Mouse (Mus musculus) activated CD4-positive, CD25-positive, alpha-beta regulatory T cell, adult 4 months (primary cell): ENCODE measurements around the gene Unc45a. TPM values are rescaled to one million over a fixed set of nuclear protein-coding genes. Genes with fewer than 3 reads are reported as not detected.

Experiments used
- ATAC-seq: one replicate; pipeline ENCODE4 v1.8.0; 2017
- polyA plus RNA-seq, 2 experiments: library from polyadenylated mRNA; unstranded; fragments of 100-300 nt; shearing (Covaris generic); gene quantifications; one replicate each; pipeline ENCODE4 v1.2.1; 2017

The Unc45a gene
- polyA plus RNA-seq, 2 experiments from 2014 or later: 31.9 to 45.2 TPM

DNA sequence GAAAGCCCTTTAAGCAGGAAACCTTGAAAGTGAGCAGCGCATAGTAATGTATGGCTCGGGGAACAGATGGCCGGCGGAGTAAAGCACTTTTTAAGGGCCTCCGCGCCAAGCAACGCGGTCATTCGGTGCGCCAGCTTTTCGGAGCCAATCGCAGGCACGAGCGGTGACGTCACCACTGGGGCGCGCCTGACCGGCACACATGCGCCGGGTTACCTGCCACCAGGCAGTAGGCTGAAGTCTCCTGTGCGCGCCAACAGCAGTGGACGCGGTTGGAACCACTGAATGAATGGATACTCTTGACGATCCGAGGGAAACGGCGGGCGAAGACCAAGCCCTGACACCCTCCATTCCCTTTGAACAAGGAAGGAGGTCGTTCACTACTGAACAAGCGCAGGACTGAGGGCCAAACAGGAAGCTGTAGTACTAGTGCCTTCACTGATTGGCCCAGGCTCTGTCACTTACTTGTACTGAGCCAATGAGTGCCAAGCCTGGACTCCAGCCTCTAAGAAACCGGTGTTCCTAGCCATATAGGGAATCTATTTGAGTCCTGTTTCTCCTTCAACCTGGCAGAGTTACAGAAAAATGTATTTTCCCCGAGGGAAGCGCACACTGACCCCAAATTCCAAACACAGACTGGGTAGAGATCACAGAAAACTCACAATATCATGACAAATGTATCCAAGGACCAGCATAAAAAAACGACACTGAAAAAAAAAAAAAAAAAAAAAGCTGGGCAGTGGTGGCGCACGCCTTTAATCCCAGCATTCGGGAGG lies 16.6 kb downstream of the Unc45a start, which contains the start of gene Rccd1:
Rccd1 (minus strand) TSS at position 412 of the 773 bp plus-strand sequence.
- ATAC-seq: peak; percentile 98

DNA sequence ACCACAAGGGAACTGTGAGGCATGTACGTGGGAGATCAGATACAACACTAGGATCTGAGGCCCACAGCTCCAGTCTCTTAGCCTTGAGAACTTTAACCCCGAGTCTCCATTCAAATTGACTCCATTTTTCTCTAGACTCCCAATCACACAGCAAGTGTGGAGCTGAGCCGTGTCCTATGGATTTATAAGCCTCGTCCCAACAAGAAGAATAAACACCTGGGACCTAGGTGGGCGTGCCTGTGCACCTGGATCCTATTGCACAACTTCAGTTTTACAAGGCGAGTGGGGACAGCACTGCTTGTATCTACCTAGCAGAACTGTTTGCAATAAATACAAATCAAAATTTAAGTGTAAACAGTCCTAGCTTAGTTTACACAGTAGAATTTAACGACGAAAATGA lies 17.5 kb downstream of the Unc45a start:
- ATAC-seq: no peak

DNA sequence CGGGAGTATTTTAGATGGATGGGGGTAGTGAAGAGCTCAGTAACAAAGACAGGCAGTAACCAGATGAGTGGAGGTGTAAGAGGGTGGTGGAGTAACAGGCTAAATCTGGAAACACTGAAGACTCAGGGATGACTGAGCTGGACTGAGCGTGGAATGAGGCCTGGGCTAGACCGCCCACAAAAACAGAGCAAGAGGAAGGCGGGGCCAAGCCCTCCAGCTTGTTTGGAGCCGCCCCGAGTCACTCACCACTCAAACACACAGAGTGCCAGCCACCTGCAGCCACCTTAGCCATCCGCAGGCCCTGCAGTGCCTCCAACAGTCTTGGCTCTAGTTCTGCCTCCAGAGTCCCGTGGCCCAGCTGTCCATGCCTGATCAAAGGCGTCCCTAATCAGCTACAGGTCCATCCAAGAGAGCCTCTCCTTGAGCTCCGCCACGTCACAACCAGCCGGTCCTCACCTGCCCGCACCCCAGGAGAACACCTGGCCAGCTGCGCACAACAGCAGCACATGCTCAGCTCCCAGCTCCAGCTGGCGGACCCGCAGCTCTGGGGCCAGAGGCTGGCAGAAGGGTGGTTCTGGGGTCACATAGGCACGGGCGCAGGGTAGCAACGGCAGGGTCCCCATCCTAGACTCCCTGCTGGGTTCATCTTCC lies 20.8 kb downstream of the Unc45a start:
- no peak for ATAC-seq

DNA sequence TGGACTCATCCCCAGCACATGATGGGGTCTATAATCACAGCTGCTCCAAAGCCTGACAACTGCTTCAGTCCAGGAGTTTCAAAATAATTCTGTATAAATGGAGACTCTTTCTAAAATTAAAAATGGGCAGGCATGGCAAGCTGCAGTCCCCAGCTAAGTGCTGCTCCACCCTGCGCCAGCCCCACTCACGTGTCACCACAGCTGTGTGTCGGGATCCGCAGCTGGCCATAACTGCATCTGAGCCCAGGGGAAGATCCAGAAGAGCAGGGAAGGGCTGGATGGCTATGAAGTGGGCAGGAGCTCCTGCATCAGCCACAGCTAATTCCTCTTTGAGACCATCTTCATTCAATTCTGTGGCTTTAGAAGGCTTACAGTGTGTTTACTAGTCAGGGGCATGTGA lies 22.1 kb downstream of the Unc45a start:
- ATAC-seq: no peak

DNA sequence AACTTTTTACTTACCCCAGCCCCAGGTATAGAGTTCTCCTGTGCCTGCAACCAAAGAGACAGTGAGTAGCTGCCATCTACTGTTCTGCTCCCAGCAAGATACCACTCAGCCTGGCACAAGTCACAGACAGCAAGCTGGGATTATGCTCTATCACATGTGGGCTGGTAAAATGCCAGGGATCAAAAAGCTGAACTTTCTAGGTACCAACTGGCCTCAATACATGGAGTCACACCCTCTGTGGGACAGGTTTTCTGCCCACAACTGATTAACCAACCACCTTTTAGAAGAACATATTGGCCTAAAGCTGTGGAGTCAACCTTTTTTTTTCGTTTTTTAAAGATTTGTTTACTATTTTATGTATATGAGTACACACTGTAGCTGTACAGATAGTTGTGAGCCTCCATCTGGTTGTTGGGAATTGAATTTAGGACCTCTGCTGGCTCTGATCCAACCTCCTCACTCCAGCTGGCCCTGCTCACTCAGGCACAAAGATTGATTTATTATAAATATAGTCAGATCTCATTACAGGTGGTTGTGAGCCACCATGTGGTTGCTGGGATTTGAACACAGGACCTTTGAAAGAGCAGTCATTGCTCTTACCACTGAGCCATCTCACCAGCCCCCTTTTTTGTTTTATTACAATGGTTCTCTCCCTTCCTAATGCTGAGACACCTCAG lies 23.2 kb downstream of the Unc45a start:
- ATAC-seq: no peak

DNA sequence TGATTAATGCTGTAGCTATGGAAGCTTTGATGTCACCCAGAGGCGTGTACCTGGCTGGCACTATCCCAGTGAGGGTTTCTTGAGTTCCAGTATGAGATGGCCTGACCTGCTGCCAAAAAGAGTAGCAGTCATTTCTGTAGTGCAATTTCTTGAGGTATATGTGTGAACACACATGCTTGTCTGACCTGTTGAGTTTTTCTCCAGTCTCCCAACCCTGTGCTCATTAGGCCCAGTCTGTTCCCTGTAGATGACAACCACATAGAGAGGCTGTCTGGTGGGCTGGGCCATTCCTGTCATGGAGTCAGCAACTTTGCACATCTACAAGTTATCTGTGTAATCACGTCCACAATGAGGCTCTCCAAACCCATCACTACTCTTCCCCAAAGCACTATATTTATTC lies 25.1 kb downstream of the Unc45a start:
- ATAC-seq: no peak

DNA sequence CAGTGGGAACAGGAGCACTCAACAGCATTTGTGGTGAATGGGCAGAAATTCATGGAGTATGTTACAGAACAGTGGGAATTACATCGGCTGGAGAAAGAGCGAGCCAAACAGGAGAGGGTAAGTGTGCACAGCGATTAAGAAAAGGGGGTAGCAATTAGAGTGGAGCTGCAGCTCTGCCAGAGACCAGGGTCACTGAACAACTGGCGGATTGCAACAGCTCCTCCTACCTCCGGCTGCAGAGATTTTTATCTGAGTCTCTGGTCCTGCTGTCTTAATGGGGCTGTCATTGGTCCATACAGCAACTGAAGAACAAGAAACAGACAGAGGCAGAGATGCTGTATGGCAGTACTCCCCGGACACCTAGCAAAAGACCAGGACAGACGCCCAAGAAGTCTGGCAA lies 30.0 kb downstream of the Unc45a start:
- no peak for ATAC-seq

DNA sequence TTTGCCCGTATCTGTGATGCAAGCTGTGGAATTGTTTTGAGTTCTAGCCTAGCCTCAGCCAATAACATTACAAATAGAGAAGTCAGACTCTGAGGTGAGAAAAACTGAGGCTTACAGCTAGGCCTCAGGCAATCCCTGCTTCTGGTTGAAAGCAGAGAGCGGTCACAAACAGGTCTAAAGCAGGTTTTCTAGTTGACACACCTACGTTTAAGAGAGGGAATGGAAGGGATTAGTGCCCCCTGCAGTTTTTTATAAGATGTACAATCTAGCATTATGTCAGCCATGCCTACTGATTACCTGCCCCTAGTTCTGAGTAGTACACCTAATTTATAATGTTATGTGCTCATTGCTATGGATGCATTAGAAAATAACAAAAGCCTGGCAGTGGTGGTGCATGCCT lies 33.0 kb downstream of the Unc45a start:
- ATAC-seq: no peak

DNA sequence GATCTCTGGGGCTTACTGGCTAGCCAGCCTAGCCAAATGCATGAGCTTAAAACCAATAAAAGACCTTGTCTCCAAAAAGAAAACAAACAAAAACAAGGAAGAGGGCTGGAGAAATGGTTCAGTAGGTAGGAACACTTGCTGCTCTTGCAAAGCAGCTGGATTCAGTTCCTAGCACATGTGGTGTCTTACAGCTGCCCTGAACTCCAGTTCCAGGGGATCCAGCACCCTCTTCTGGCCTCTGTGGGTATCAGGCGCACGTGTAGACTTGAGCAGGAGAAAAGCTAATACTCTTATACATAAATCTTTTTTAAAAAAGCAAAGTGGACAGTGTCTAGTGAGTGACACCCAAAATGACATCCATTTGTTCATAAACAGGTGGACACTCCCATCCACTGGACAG lies 39.3 kb downstream of the Unc45a start:
- no peak for ATAC-seq

DNA sequence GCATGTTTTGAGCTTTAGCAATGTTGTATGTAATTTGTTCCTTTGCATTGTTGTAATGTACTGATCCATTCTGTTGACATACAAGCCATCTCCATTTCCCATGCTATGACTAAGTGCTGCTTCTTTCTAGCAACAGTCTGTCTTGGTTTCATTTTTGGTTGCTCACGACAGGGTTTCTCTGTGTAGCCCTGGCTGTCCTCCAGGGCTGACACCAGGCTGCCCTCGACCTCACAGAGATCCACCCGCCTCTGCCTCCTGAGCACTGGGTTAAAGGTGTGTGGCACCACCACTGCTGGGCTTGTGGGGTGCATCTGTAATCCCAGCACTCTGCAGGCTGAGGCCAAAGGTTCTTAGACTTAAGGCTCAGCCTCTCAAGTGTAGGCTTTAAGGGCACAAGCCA lies 41.2 kb downstream of the Unc45a start:
- ATAC-seq: peak; percentile 74

DNA sequence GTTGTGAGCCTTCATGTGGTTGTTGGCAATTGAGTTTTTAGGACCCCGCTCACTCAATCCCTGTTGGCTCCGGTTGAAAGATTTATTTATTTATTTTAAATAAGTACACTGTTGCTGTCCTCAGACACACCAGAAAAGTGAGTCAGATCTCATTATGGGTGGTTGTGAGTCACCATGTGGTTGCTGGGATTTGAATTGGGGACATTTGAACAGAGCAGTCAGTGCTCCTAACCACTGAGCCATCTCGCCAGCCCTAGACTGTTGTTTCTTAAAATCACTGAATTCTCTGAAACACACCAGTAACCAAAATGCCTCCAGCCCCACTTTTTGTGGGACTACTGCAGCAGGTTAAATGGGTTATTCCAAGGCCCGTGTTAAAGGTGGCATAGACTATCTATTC lies 42.1 kb downstream of the Unc45a start:
- ATAC-seq: no peak

DNA sequence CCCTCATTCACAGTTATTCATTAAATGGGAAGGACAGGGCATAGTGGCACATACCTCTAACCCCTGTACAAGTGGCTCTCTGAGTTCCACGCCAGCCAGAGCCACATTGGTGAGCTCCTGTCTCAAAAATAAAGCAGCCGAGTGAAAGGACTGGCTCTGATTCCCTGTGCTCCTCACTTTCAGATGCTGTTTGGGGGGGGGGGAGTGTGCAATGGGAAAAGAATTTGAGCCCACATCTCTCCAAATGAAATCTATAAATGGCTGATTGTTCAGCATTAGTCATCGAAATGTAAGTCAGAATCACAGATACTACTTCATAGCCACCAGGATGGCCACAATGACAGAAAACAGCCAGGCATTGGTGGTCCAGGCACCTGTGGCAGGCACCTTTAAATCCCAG lies 43.8 kb downstream of the Unc45a start:
- no peak for ATAC-seq

DNA sequence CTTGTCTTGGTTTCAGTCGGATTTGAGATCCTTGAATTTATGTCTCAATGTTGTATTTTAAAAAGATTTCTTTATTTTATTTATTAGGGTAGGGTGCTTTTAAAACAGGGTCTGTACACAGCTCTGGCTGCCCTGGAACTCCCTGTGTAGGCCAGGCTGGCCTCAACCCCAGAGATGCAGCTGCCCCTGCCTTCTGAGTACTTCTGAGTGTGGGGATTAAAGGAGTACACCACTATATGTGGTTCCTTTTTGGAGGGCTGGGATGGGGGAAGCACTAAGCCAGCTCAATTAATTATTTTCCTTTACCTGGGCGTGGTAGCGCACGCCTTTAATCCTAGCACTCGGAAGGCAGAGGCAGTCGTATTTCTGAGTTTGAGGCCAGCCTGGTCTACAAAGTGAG lies 44.3 kb downstream of the Unc45a start:
- no peak for ATAC-seq

DNA sequence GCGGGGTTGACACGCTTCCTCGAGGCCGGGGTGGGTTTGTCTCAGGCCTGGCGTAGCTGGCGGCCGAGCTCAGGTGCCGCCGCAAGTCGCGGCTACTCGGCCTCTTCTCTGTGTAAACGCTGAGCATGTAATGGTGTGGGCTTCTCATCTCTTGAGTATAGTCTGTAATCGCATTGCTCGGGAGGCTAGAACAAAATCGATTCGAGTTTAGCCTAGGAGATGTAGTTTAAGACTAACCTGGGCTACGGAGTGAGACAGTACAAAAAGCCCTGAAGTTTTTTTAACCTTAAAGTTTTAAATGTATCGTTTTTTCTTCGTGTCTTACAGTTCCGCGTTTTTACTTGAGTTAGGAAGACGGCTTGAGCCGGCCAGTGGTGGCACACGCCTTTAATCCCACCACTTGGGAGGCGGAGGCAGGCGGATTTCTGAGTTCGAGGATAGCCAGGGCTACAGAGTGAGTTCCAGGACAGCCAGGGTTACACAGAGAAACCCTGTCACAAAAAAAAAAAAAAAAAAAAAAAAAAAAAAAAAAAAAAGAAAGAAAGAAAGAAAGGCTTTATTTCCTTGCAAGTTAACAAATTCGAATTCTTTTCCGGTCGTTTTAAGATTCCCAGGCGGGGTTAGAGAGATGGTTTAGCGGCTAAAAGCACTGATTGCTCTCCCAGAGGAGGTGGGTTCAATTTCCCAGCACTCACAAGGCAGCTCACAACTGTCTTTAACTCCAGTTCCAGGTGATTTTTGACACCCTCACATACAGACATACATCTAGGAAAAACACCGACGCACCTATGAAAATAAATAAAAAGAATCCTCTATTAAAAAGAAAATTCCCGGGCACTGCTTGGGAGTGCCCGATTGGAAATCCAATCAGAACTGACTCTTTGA lies 45.8 kb downstream of the Unc45a start:
- peak; percentile 4 for ATAC-seq

DNA sequence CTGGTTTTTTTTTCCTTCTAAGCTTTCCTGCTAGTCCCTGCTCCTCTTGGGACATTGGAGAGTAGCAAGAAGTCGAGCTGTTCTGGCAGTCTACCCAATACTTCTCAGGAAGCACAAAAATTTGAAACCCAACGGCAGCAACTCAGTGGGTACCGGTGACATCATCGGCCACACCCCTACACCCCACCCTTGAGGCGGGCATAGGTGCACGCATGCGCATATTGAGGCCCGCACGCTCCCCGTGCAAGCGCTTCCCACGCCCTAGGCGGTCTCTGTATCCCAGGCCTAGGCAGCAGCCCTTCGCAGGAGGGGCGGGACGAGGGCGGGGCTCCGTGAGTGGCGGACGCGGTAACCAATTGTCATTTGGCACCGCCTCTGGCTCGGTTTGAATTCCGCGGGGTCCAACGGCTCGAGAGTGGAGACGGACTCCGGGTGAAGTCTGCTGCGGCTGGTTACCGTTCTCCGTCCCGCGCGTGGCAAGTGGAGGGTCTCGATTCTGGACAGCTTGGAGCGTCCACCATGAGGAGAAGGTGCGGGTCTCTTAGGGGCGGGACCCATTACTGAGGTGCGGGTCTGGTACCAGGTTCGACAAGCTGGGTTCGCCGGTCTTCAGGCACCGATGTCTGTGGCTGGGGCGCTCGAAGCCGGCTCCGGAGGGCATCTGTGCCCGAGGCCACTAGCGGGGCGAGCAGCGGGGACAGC lies 46.6 kb downstream of the Unc45a start, which contains the start of gene Prc1:
Prc1 (plus strand) TSS at position 389 of the 702 bp plus-strand sequence.
- ATAC-seq: peak; percentile 94

DNA sequence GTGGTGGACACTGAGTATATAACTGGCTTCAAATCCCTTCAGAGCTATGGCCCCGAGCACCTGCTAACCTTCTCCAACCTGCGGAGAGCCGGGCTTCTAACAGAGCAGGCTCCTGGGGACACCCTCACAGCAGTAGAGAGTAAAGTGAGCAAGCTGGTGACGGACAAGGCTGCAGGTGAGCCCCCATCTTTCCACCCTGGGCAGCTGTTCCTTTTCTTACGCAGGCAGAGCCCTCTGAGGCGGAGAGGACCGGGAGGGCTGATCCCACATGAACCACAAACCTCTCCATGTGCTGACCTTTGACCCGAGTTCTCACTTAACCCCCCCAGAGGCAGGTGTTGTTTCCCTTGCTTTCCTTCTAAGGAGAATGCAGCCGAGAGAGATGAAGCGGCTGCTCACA lies 53.1 kb downstream of the Unc45a start:
- no peak for ATAC-seq

DNA sequence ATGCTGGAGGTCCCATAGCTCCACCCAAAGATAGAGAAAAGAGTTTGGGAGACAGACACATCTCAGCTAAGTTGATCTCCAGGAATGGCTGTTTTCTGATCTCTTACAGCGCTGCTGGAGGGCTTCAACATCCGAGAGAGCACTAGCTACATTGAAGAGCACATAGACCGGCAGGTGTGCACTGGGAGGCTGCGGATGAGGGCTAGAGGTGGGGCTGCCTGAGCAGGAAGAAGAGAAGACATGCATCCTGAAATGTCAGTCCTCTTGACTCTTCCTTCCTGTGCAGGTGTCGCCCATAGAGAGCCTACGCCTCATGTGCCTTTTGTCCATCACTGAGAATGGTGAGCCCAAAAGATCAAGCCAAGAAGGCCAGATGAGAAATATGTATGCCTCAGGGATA lies 55.1 kb downstream of the Unc45a start:
- ATAC-seq: no peak

DNA sequence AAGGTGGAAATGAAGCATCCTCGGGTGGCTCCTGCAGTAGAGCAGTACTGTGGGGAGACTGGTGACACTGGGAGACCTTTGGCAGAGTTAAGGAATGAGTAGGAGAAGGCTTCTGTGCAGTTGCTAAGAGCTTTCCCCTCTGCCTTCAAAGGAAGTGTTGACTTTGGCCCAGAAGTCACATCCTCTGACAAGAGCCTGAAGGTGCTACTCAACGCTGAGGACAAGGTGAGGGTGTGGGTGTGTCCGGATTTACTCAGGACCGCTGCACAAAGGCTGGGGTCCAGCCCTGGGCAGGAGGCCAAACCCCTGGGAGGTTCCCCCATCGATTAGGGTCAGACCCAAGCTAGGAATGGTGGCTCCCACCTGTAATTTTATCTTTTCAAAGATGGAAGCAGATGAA lies 56.4 kb downstream of the Unc45a start:
- ATAC-seq: no peak

DNA sequence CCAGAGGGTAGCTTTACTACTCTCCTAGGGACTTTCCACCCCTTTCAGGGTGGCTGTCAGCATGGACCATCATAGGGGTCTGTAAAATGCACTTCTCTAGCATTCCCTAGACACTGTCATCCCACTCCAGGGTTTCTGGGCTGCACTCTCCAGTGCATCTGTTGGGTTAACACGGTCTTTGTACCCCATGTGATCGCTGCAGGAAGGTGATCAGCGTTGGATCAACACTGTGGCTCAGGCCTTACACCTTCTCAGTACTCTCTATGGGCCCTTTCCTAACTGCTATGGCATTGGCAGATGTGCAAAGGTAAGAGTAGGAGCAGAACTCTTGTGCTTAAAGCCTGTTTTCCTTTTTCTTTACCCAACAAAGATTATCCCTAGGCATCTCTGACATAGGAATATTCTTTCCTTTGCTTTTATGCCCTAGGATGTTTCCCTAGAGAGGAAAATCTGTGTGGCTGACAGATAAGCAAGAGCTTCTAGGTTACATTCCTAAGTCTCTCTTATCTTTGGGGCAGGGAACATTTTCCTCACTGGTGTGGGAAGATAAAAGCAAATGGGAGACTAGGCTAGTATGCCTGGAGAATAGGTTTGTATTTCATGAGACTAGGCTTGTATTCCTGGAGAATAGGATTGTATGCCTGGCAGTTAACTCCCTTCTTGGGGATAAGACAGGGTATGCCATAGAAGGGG lies 57.4 kb downstream of the Unc45a start:
- no peak for ATAC-seq

DNA sequence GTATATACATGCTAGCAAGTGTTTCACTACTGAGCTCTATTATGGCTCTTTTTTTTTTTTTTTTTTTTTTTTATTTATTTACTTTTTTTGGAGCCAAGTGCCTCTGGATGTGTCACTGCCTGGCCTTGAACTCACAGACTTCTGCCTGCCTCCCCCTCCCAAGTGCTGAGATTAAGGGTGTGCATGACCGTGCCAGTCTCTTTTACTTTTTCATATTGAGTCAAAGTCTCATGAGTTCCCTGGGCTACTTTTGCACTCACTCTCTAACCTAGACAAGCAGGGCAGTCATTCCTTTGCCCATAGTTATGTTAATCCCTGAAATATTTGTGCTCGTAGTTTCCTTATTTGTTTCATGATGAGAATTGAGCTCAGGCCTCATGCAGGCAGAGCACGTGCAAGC lies 59.2 kb downstream of the Unc45a start:
- no peak for ATAC-seq

DNA sequence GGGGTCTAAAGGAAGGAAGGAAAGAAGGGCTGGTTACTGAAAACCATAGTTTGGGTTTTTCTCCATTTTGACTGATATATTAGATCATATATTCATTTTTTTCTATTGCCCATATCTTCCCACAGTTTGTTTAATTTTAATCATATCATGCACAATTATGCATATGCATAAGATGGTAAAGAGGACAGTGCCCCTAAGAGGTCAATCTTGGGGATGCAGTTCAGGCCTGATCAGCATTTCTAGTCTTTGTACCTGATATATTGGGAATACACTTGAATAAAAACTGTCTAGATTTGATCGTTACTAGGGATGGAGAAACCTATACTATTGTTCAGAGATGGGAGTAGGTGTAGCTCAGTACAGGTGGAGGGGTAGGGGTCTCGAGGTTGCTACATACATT lies 59.8 kb downstream of the Unc45a start:
- no peak for ATAC-seq
